Mouse (Mus musculus) hindbrain, embryonic 13.5 days (tissue): ENCODE data around the gene Ccl9. TPM values are rescaled to one million over a fixed set of nuclear protein-coding genes. Genes with fewer than 3 reads are reported as not detected.

ENCODE experiments used
- polyA plus RNA-seq: library from polyadenylated mRNA; unstranded; fragments of >200 nt; fragmentation: Nextera tagmentation; extraction: Ambion mirVana; gene quantifications from 2 replicates; pipeline ENCODE4 v1.2.1, GENCODE M21; 2015

Gene Ccl9
- polyA plus RNA-seq, 1 experiment from 2014 or later, result 4.1 TPM

Other genes starting within 250 kb of the Ccl9 start
- 22.2 and 22.5 TPM in 2 replicates for gene Rasl10b, start 169.5 kb downstream of the Ccl9 start, polyA plus RNA-seq
- gene Gas2l2, start 149.2 kb downstream of the Ccl9 start, polyA plus RNA-seq, result 0.43 and 1.4 TPM in 2 replicates
- 0.48 TPM in 1 of 2 replicates, not detected in the other for gene 1700020L24Rik, start 141.0 kb downstream of the Ccl9 start, polyA plus RNA-seq
- 3.5 and 3.8 TPM in 2 replicates for gene Mmp28, start 115.6 kb downstream of the Ccl9 start, polyA plus RNA-seq
- 14.7 and 16.4 TPM in 2 replicates for gene Taf15, start 105.5 kb downstream of the Ccl9 start, polyA plus RNA-seq
- not detected in 2 replicates for gene Heatr9, start 56.5 kb downstream of the Ccl9 start, polyA plus RNA-seq
- gene Ccl5, start 48.1 kb downstream of the Ccl9 start, polyA plus RNA-seq, result not detected in 2 replicates
- gene Ccl6, start 14.5 kb upstream of the Ccl9 start, polyA plus RNA-seq, result 2.3 and 2.7 TPM in 2 replicates
- gene Rpl9-ps1, start 67.0 kb upstream of the Ccl9 start, polyA plus RNA-seq, result not detected in 2 replicates
- gene Ccl3, start 70.7 kb upstream of the Ccl9 start, polyA plus RNA-seq, result 1.6 and 1.8 TPM in 2 replicates
- gene Ccl4, start 83.9 kb upstream of the Ccl9 start, polyA plus RNA-seq, result 0.53 and 0.71 TPM in 2 replicates
- 0.35 TPM in 1 of 2 replicates, not detected in the other for gene Wfdc17, start 125.4 kb upstream of the Ccl9 start, polyA plus RNA-seq
- not detected in 2 replicates for gene Wfdc18, start 130.4 kb upstream of the Ccl9 start, polyA plus RNA-seq
- 0.53 TPM in 1 of 2 replicates, not detected in the other for gene Wfdc21, start 168.3 kb upstream of the Ccl9 start, polyA plus RNA-seq
- 36.0 and 39.8 TPM in 2 replicates for gene Heatr6, start 175.1 kb upstream of the Ccl9 start, polyA plus RNA-seq